In the genomic region with DNA sequence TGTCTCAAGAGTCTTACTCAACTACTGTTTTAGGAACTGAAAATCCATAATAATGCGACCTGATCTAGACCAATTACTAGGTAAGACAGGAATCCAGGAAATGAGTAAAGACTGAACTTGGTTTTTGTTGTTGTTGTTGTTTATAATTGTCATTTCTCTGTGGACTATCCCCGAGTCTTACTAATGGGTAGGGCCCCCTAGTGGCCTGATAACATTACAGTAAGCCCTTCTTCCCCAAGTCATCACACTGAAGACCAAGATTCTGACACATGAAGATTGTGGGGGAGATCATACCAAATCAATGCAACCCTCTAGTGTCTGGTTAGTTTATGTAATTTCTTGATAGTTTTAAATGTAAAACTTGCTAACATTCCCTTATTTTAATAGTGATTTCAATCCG, we compare ENCODE assay signal across 17 mouse cellular contexts.
DNase-seq lines count a peak whose midpoint lies in the region; TF ChIP-seq lines count a peak whose summit lies in the region.
"Had no signal": no experiment of that assay in that cellular context is flagged by ENCODE, and none has a peak within 500 bp of the region (broad histone marks: within the 10 kb centered on the region; RNA-seq: fewer than 3 reads in every experiment).

No protein-coding gene starts in this region.

- H3K27me3 ChIP-seq in heart, adult 2 months (ENCODE audit: control insufficient read depth, insufficient read depth, low read length): no peaks in the 10 kb centered on the region
- H3K27me3 ChIP-seq in thymus, adult 2 months (ENCODE audit: control insufficient read depth, insufficient read depth, low read length): no peaks in the 10 kb centered on the region
- H3K27me3 ChIP-seq: kidney, embryonic 15.5 days; liver, embryonic 15.5 days; midbrain, embryonic 15.5 days; neural tube, embryonic 12.5 days had no signal

- no peak overlapping the region for H3K27ac ChIP-seq in heart, adult 2 months
- H3K27ac ChIP-seq in thymus, adult 2 months (ENCODE audit: control insufficient read depth, insufficient read depth, low read length): no peak overlapping the region
- H3K27ac ChIP-seq: kidney, embryonic 15.5 days; liver, embryonic 15.5 days; midbrain, embryonic 15.5 days; neural tube, embryonic 12.5 days had no signal

- no peak for DNase-seq in heart, adult 2 months
- DNase-seq in heart, adult 9 months (ENCODE audit: low spot score in 2 of 2): no peak
- peak; percentile 21 for DNase-seq in thymus, adult 2 months
- DNase-seq in thymus, adult 18-20 months: no peak
- DNase-seq in c-Kit-positive CD71-positive TER-119-positive erythroid progenitor cells, embryonic 14.5 days (ENCODE audit: low spot score): peak; percentile 3
- no peak for DNase-seq in right cerebral cortex, adult 2 months (ENCODE audit: low spot score in 2 of 2)
- no peak for DNase-seq in urinary bladder, postnatal 14 days (ENCODE audit: low spot score)
- no peak for DNase-seq in right cerebral cortex, postnatal 25 days
- DNase-seq: adrenal gland, postnatal 14 days; cerebellum, postnatal 14 days; heart, adult 18-20 months; heart, postnatal 10 days; lung, postnatal 4 days had no signal

- H3K36me3 ChIP-seq in heart, adult 2 months (ENCODE audit: control insufficient read depth, insufficient read depth, low read length): no peaks in the 10 kb centered on the region
- no peaks in the 10 kb centered on the region for H3K36me3 ChIP-seq in thymus, adult 2 months (ENCODE audit: control insufficient read depth, insufficient read depth, low read length)
- H3K36me3 ChIP-seq: kidney, embryonic 15.5 days; liver, embryonic 15.5 days; midbrain, embryonic 15.5 days; neural tube, embryonic 12.5 days had no signal

- TF ChIP-seq EP300 in heart, adult 2 months (IDR thresholded peaks at IDR 0.05; ENCODE audit: insufficient read depth, low read depth, low read length): no peak

- no peaks in the 10 kb centered on the region for H3K79me2 ChIP-seq in heart, adult 2 months (replicated peaks; ENCODE audit: control insufficient read depth, insufficient read depth, low read length)

- intact Hi-C loops in heart, adult 2 months (cut with DNase I): no loop called here

- peak; percentile 48 for TF ChIP-seq CTCF in heart, adult 2 months (IDR thresholded peaks at IDR 0.05)
- no peak for TF ChIP-seq CTCF in thymus, adult 2 months (IDR thresholded peaks at IDR 0.05; ENCODE audit: borderline replicate concordance, control insufficient read depth, extremely low read depth, insufficient read depth, low read length, poor library complexity)

- no peak overlapping the region for H3K4me3 ChIP-seq in heart, adult 2 months
- H3K4me3 ChIP-seq in thymus, adult 2 months (ENCODE audit: control insufficient read depth, insufficient read depth, low read length): no peak overlapping the region
- H3K4me3 ChIP-seq: kidney, embryonic 15.5 days; liver, embryonic 15.5 days; midbrain, embryonic 15.5 days; neural tube, embryonic 12.5 days had no signal

- no peaks in the 10 kb centered on the region for H3K4me1 ChIP-seq in heart, adult 2 months (ENCODE audit: control insufficient read depth, insufficient read depth, low read length)
- no peaks in the 10 kb centered on the region for H3K4me1 ChIP-seq in thymus, adult 2 months (replicated peaks; ENCODE audit: control insufficient read depth, insufficient read depth, low read length)
- H3K4me1 ChIP-seq: kidney, embryonic 15.5 days; liver, embryonic 15.5 days; midbrain, embryonic 15.5 days; neural tube, embryonic 12.5 days had no signal

- no peak overlapping the region for H3K9ac ChIP-seq in heart, adult 2 months (ENCODE audit: low read depth, low read length)
- H3K9ac ChIP-seq: kidney, embryonic 15.5 days; liver, embryonic 15.5 days; midbrain, embryonic 15.5 days; neural tube, embryonic 12.5 days had no signal

- WGBS in heart, adult 2 months: 64% methylated on average over 3 of the region's 3 CpGs
- WGBS in thymus, adult 2 months: 72% methylated on average over 3 of the region's 3 CpGs

- TF ChIP-seq POLR2A in heart, adult 2 months (IDR thresholded peaks at IDR 0.05; ENCODE audit: insufficient read depth, low read depth, low read length): no peak
- no peak for TF ChIP-seq POLR2A in thymus, adult 2 months (IDR thresholded peaks at IDR 0.05; ENCODE audit: control insufficient read depth, extremely low read depth, insufficient read depth, low read length, poor library complexity)

Comparison
In these comparisons a context has a peak if more than half of its experiments do, and no peak if none do; other contexts are left out.
1. DNase-seq: peak in thymus, adult 2 months (single experiment) and c-Kit-positive CD71-positive TER-119-positive erythroid progenitor cells, embryonic 14.5 days (single experiment); none in heart, adult 2 months (0 of 2), heart, adult 9 months (0 of 2), thymus, adult 18-20 months (0 of 2), right cerebral cortex, adult 2 months (0 of 2), urinary bladder, postnatal 14 days (single experiment) and right cerebral cortex, postnatal 25 days (single experiment).